Mouse (Mus musculus): ENCODE measurements at regions not wholly inside any gene's neighbourhood (a gene's known extent, or its start where the extent isn't known, plus 50 kb on each side); places are given as distances from the start of the nearest gene placed in this dataset.

- no peak for DNase-seq (ENCODE audit: low read depth)
Observed at GRCm38 (mm10) chrX:58445624-58446323, 423.3 kb downstream of the Zic3 start.

- no peak for DNase-seq (ENCODE audit: low read depth)
Observed at GRCm38 (mm10) chrX:58447605-58448004, 425.1 kb downstream of the Zic3 start.

GRCm38 (mm10) chrX:58469683-58470082 is 439.5 kb upstream of the 4930550L24Rik start:
- DNase-seq (ENCODE audit: low read depth) = no peak

- DNase-seq (ENCODE audit: low read depth) = no peak
Observed at GRCm38 (mm10) chrX:58470986-58471385, 438.2 kb upstream of the 4930550L24Rik start.

GRCm38 (mm10) chrX:58490861-58491260 is 418.3 kb upstream of the 4930550L24Rik start:
- DNase-seq (ENCODE audit: low read depth) = peak; percentile 46

- no peak for DNase-seq (ENCODE audit: low read depth)
Observed at GRCm38 (mm10) chrX:58503573-58503972, 405.6 kb upstream of the 4930550L24Rik start.

- DNase-seq (ENCODE audit: low read depth) = peak; percentile 1
Observed at GRCm38 (mm10) chrX:58514925-58515324, 394.2 kb upstream of the 4930550L24Rik start.

Data from NIH3T3 (cell line).